Mouse (Mus musculus) retina, embryonic 14.5 days (tissue): ENCODE measurements around the gene Hfe2.

ENCODE experiments used
- DNase-seq: peaks from one replicate; pipeline ENCODE4 v3.0.0-alpha.2; 2015; ENCODE audit warnings: low spot score

Hfe2 gene

DNA sequence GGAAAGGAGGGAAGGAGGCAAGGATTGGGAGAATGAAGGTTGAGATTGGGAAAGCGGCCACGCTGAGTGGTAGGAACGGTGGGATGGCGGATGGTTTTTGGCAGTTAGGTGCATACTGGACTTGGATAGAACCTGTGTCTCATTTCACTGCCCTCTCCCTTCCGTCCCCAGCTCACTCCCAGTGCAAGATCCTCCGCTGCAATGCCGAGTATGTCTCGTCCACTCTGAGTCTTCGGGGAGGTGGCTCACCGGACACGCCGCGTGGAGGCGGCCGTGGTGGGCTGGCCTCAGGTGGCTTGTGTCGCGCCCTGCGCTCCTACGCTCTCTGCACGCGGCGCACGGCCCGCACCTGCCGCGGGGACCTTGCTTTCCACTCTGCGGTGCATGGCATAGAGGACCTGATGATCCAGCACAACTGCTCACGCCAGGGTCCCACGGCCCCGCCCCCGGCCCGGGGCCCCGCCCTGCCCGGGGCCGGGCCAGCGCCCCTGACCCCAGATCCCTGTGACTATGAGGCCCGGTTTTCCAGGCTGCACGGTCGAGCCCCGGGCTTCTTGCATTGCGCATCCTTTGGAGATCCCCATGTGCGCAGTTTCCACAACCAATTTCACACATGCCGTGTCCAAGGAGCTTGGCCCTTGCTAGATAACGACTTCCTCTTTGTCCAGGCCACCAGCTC lies 2.0 kb downstream of the Hfe2 start:
- peak; percentile 49 for DNase-seq

DNA sequence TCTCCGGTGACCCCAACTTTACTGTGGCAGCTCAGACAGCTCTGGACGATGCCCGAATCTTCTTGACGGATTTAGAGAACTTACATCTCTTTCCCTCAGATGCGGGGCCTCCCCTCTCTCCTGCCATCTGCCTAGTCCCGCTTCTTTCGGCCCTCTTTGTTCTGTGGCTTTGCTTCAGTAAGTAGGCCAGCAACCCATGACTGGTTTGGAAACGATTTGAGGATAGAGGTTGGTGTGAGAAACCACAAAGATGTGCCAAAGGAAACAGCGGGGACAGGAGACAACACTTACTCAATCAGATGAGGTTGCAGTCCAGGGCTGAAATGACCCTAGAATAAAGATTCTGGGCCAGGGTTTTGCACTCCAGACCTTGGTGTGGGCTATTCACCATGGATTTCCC lies 3.5 kb downstream of the Hfe2 start:
- no peak for DNase-seq

DNA sequence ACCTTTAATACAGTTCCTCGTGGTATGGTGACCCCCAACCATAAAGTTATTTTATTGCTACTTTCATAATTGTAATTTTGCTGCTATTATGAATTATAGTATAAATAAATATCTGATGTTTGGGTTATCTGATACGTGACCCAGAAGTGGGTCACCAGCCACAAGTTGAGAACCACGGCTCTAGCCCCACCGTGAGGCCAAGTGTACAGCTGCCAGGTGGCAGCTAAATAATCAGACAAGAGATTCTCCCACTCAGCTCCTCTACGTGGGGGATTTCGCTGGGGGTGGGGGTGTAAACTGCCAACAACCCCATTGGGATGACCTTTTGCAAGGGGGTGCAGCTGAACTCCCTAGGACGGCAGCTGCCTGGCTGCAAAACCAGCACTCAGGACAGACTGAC lies 7.1 kb downstream of the Hfe2 start:
- DNase-seq = no peak

DNA sequence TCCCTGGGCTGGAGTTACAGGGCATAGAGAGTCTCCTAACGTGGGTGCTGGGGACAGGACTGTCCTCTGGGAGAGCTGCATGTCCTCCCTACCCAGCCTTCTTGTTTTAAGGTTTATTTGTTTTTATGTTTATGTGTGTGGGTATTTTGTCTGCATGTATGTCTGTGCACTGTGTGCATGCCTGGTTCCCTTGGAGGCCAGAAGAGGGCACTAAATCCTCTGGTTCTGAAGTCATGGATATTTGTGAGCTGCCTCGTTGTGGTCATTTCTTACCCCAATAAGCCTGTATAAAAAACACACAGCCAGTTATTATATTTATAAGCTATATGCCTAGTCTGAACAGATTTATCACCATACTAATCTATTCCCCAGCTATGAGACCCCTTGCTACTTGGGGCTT lies 9.3 kb downstream of the Hfe2 start:
- DNase-seq = no peak

DNA sequence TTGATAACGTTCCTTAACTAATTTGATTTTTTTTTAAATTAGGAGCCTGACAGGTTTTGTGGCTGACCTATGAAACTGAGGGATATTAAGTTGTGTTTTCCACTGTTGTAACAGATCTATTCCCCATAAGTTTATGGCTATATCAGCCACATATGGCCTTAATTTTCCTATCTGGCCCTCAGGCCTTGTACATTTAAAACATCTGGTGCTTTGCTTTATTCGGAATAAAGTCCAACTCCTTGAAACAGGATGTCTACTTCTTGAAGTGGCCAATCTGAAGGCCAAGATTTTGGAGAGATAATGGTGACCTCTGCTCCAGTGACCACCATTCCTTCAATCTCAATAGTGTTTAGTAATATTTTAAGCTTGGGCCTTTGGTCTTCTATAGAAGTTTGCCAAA lies 14.3 kb downstream of the Hfe2 start:
- DNase-seq = no peak

DNA sequence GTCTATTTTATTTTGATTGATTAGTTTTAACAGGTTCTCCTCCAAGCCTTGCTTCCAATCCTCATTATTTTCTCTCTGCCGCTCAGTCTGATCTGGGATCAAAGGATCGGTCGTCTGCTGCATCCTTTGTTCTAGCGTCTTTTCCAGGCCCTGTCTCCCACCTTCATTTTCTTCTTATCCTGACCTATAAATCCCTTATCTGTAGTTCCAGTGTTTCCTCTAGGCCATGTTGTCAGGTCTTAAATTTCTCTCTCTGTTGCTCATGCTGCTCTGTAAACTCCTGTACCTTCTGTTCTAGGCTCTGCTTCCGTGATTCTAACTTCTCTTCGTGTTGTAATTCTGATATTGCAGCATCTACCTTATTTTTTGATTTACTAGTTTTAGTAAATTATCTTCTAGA lies 15.8 kb downstream of the Hfe2 start:
- DNase-seq = no peak

DNA sequence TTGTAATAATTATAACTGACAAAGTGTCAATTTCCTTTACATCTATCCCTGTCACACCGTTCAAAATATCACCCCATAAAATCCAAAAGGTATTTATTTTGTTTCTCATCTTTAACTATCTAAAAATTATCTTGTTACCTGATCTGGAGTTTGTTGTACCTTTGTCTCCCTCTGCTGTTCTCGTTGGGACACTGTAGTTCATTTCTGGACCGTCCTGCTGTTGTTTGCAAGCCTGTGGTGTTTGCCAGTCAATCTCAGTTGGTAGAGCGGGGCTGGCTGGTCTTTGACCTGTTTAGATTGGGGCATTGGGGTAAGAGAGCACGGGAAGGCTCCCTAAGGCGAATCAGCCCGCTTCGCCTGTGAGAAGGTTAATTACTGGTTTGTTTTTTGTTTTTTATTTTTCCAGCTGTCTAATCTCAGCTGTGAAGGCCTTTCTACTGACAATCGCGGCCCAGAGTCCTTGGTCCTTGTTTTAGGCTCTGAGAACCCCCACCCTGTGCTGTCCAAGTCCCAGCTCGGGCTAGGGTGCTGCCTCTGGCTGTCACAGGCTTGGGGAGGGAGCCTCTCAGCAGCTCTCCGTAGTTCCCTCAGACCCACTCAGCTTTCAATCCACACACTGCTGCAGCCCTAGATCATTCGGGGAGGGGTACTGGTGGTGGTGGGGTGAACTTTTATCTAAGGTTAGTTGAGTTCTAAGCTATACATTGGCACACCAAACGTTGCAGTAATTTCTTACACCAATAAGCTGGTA lies 16.5 kb downstream of the Hfe2 start:
- DNase-seq = peak; percentile 68

DNA sequence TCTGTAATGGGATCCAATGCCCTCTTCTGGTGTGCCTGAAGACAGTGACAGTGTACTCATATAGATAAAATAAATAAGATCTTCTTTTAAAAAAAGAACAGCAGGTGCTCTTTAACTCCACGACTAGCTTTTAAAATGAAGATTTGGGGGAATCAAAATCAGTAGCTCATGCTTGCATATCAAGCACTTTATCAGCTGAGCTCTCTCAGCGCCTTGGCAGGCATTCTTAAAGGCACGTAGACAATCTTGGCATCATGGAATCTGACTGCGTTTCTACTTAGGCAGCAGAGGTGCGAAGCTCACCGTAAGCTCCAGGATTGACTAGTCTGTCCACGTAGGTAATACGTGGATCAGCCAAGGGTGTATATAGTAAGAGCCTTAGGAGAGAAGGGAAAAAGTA lies 17.6 kb downstream of the Hfe2 start:
- DNase-seq = no peak

DNA sequence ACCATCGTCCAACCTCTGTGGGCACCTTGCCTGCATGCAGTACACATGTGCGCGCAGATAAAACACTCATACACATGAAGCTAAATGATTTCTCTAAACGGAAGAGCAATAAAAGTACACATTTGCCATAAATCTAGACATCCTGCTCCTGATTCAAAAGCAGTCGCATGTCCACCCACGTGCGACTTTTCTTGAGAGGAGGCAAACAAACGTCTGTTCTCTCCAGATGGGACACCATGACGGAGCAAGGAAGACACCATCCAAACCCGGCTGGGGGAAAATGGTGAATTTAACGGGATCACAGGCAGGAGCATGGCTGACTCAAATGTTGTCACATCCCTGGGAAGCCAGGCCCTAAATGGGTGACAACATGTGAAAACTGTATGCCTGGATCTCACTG lies 18.4 kb downstream of the Hfe2 start:
- no peak for DNase-seq

DNA sequence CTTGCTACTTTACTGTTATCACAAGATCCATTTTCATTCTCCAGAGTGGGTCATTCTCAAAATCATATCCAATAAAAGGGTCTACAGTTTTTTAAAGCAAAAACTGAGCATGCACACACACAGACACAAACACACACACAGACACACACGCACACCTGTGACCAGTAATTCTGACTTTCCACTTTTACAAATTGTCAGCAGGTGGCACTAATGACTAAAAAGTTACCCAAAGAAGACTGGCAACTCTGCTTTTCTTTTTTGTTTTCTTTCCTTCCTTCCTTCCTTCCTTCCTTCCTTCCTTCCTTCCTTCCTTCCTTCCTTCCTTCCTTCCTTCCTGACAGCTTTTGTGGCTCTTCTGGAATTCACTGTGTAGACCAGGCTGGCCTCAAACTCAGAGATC lies 20.6 kb downstream of the Hfe2 start:
- no peak for DNase-seq

DNA sequence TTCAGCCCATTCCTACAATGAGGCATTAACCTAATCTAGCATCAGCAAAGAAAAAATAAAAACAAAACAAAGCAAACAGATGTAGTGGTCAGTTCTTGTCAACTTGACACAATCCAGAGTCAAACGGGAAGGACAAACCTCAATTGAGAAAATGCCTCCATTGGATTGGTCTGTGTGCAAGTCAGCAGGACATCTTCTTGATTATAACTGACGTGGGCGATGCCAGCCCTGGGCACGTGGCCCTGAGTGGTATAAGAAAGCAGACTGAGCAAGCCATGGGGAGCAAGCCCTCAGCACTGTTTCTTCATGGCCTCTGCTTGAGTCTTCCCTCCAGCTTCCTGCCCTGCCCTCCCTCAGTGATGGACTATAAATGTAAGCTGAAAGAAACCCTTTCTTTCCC lies 21.9 kb downstream of the Hfe2 start:
- no peak for DNase-seq

DNA sequence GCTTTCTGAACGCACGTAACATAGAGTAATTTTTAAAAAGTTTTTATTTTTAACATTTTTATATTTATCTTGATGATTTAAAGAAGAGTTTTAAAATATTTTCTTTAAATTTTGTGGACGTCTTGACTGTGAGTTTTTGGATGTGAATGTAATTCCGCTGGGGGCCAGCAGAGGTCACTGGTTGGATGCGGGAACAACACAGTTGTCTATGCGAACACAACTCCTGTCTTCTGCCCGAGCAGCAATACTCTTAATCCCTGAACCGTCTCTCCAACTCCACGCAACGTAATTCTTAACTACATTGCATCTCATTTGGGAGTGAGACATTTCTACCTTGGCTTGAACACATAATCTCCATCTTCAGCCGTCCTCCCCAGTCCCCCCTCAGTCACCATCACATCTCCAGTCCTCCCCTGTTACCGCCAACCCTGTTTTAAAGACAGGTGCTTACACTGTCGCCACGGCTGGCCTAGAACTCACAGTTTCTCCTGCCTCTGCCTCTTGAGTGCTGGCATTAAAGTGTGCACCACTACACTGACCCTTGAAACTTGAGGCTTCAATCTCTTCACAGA lies 22.5 kb downstream of the Hfe2 start:
- DNase-seq = peak; percentile 83

DNA sequence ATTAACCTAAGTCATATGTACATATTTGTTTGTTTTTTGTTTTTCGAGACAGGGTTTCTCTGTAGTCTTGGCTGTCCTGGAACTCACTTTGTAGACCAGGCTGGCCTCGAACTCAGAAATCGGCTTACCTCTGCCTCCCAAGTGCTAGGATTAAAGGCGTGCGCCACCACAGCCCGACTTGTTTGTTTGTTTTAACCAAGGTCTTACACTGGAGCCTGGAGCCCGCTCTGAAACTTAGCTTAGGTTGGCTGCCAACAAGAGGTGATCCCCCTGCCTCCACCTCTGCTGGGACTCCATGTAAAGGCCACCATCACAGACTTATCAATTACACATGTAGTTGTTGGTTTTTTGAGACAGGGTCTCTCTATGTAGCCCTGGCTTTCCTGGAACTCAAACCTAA lies 23.9 kb downstream of the Hfe2 start:
- DNase-seq = no peak

DNA sequence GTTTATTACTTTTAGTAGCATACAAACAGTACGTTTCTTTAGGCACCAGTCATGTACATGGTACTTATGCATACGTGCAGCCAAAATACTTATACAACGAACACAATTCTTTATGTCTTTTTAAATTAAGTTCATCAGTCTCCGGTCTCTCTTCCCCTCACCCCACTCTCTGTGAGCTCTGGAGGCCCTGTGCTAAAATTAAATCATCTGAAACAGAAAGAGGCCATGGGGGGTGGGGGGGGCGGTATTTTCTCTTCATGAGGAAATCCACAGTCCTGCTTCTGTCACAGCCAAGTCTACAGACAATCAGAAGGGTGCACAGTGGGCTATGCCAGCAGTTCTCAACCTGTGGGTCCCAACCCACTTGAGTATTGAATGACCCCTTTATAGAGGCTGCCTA lies 24.4 kb downstream of the Hfe2 start:
- peak; percentile 37 for DNase-seq

DNA sequence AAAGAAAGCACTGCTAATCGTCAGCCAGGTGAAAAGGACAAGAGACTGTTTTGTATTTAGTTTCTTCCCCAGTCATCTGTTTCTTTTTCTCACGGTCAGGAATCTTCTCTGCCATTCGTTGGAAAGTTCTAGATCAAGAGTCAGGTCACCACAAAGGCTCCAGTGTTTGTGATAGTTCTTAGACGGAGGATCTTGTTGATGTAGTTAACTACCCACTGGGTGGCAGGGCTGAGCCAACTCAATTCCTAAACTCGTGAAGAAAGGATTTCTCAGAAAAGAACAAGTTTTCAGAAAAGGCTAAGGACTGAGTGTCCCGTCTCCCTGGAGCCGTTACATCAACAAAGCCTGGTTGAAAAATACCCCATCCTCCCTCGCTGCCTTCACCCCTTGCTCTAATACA lies 26.2 kb downstream of the Hfe2 start:
- peak; percentile 55 for DNase-seq

DNA sequence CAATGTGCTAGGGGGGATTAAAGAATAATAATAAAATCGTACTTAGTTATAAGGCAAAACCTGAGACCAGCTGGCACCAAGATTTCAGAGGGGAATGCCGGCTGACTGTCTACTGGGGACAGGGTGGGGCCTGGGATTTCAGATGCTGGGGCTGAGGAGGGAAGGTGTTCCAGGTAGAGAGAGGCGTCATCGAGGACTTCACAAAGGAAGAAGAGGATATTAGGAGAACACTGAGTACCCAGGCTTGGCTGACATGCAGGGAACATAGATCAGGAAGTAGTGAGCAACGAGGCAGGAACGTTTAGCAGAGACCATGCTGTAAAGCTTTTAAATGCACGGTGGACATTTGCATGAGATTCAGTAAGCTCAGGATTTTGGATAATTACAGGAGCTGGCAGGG lies 26.9 kb downstream of the Hfe2 start:
- DNase-seq = no peak

DNA sequence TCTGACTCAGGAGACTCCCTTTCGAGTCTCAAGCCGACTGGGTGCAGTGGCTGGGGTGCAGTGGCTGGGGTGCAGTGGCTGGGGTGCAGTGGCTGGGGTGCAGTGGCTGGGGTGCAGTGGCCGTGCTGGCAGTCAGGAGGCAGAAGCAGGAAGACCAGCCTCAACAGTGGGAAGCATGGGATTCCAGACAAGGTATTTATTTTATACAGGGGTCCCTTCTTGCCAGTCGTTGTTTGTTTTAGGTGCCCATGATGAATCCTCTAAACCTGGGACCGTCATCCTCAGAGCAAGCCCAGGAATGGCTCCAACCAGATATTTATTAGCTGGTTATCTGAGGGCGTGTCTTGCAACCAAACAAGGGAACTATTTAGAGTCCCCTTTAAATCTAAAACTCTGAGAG lies 28.6 kb downstream of the Hfe2 start:
- DNase-seq = no peak

DNA sequence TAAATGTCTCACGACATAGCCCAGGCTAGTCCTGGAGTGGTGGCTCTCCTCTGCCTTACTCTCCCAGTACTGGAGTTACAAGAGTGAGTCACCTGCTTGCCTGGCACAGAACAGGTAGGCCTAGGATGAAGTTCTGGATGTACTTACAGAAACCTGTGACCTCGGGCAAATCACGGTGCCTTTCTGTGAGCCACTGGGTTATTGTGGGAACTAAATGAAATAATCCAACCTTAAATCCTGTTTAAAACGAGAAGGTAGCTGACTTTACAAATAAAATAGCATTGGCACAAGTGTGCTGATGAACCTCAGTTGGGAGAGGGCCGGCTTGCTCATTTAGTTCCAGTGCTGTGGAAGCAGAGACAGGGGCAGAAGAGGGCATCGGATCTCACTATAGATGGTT lies 29.3 kb downstream of the Hfe2 start:
- no peak for DNase-seq

DNA sequence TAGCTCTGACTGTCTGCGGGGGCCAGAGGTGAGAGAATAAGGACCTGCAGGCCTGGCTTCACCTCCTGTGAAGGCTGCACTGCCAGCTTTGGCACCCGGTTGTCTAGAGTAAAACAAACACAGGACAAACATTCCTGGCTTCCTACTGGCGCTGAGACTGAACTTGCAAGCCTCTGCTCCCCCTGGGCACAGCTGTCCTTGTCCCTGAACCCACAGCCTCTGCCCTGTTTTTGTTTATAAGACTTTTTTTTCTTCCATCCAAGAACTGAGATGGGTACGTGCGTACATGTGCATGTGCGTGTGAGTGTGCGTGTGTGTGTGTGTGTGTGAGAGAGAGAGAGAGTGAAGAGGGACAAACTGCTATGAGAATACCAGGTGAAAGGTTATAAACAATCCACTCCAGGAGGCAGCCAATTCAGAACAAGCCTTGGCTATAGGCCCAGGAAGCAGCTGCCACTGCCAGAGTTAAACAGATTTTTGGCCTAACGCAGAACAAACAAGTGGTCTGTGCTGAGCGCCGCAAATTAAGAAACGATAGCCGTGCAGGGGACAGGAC lies 30.1 kb downstream of the Hfe2 start:
- no peak for DNase-seq

DNA sequence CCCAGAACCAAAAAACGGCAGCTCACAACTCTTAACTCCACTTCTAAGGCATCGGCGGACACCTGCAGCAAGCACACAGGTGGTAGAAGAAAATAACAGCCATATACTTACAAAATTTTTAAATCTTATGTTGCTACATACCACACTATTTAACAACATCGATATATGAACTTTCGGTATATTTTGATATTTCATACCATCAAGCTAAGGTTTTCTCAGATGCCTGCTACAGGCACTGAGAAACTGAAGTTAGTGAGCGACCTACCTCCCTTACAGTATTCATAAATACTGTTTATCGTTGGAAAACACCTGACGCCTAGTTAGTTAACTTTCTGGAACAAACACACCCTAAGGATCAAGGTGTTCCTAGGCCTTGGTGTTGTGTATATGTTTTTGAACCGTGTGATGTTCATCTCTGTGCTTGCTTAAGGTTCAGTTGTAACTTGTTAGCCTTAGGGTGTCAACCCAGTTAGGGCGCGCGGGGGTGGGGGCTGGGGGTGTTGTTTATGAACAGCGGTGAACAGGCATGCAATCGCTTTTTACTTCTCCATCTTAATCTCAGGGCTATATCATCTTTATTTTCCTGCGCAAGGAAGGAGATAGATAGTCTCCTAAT lies 31.1 kb downstream of the Hfe2 start:
- no peak for DNase-seq

DNA sequence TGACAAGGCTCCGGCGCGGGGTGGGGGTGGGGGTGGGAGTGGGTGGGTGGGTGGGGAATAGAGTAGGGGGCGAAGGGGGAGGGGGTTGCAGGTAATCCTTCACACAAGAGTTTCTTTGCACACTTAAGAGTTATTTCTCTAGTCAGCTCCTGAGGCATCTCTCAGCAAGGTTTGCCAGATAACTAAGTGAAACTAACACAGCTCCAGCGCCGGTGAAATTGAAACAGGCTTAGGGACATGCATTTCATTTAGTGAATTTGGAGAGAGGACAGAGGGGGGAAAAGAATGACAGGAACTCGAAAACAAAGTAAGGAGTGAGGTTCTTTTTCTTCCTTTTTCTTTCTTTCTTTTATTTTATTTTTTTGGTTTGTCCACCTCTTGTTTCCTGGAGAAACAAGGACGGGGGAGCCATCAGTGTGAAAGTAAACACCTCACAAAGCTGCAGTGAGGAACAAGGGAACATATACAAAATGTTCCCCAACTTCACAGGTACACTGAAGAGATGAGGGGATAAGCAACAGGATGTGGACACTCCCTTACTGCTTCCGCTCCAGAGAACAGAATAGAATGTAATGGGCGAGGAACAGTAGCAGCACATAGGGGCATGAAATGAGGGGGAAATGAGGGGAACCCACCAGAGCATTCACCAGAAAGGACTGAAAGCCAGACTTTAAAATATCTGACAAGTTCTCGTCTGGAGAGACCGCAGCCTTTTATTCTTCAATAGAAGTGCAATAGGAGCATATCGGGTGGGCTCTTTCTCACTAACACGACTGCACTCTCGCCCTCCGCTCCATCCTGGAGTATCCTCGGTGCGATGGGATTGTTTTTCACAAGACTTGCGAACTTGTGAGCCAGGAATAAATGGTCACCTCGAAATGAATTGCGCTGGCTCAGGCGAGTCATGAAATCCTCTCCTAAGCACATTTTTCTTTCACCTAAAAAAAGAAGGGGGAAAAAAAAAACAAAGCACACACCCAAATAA lies 32.0 kb downstream of the Hfe2 start:
- DNase-seq = peak; percentile 38

DNA sequence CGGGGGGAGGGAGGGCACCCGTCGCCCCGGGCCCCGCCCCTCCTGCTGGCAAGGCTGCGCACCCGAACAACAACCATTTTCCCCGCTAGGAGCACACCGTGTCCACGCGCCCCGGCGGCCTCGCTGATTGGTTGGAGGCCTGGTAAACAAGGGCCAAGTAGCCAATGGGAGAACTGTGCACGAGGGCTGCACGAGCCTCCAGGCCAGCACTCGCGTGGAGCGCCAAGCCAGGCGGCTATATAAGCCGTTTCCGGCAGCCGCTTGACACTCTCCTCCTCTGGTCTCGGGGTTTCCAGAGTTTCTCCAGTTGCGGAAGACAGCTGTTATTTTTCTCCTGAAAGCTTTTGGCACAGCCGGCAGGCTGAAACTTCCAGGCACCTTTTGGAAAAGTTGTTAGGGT lies 32.7 kb downstream of the Hfe2 start, which contains the start of gene Txnip:
Txnip (plus strand) TSS at position 264 of the 400 bp plus-strand sequence.
- peak; percentile 98 for DNase-seq
